Mouse (Mus musculus) heart, embryonic 11.5 days (tissue): ENCODE measurements around the gene Armcx4. TPM values are rescaled to one million over a fixed set of nuclear protein-coding genes. Genes with fewer than 3 reads are reported as not detected.

ENCODE experiments used
- ATAC-seq: fragments of 200-750 bp; cut with Nextera tagmentation; replicated peaks from 2 replicates; pipeline ENCODE4 v1.8.0; 2017; ENCODE audit warnings: moderate library complexity; ENCODE audit not compliant: insufficient number of reproducible peaks, low FRiP score, low TSS enrichment
- H3K27ac ChIP-seq: fragments of 300-500 bp; sonication (generic); 2 replicates; pipeline ENCODE4 v1.5.1; 2014; ENCODE audit warnings: mild to moderate bottlenecking, low read depth, low read length
- H3K27me3 ChIP-seq: fragments of 300-500 bp; sonication (generic); 2 replicates; pipeline ENCODE4 v1.6.1; 2014; ENCODE audit warnings: mild to moderate bottlenecking, low read length, mixed read lengths; ENCODE audit not compliant: control insufficient read depth, insufficient read depth
- H3K36me3 ChIP-seq: fragments of 300-500 bp; sonication (generic); 2 replicates; pipeline ENCODE4 v1.6.1; 2014; ENCODE audit warnings: mild to moderate bottlenecking, low read length, moderate library complexity, mixed read lengths; ENCODE audit not compliant: control insufficient read depth, insufficient read depth
- H3K4me1 ChIP-seq: fragments of 300-500 bp; sonication (generic); 2 replicates; pipeline ENCODE4 v1.6.1; 2014; ENCODE audit warnings: low read length; ENCODE audit not compliant: control insufficient read depth, insufficient read depth
- H3K4me2 ChIP-seq: fragments of 300-500 bp; sonication (generic); 2 replicates; pipeline ENCODE4 v1.6.1; 2014; ENCODE audit warnings: mild to moderate bottlenecking, moderate library complexity
- H3K4me3 ChIP-seq: fragments of 300-500 bp; sonication (generic); 2 replicates; pipeline ENCODE4 v1.5.1; 2014; ENCODE audit warnings: low read depth, low read length
- H3K9ac ChIP-seq: fragments of 300-500 bp; sonication (generic); 2 replicates; pipeline ENCODE4 v1.6.1; 2014; ENCODE audit warnings: mild to moderate bottlenecking, low read depth, low read length, moderate library complexity
- H3K9me3 ChIP-seq: fragments of 300-500 bp; sonication (generic); replicated peaks from 2 replicates; pipeline ENCODE4 v1.6.1; 2016; ENCODE audit warnings: low read length; ENCODE audit not compliant: control insufficient read depth
- WGBS: fragments of 180-500 bp; shearing (Covaris S2); extraction: QIAGEN DNeasy Blood & Tissue Kit; methylation state at CpG from one replicate; pipeline ENCODE4 v1.1.7; 2014; ENCODE audit not compliant: insufficient replicate concordance; 5-methylcytosine and 5-hydroxymethylcytosine counted together
- polyA plus RNA-seq: library from polyadenylated mRNA; unstranded; fragments of >200 nt; fragmentation: Nextera tagmentation; extraction: Ambion mirVana; gene quantifications from 2 replicates; pipeline ENCODE4 v1.2.1, GENCODE M21; 2014

Armcx4 gene
- polyA plus RNA-seq, result 4.6 and 5.1 TPM in 2 replicates

GRCm38 (mm10) chrX:134686267-134686666 is at the start of gene Armcx4:
Gene Armcx4, plus strand, starts transcription at chrX:134686519.
- peak within 1 kb of the TSS; percentile 78 for H3K9ac ChIP-seq
- WGBS, result 17% methylated on average over 14 of the region's 33 CpGs
- no peaks in the 10 kb centered on the region for H3K4me1 ChIP-seq
- no peaks in the 10 kb centered on the region for H3K9me3 ChIP-seq
- peak within 1 kb of the TSS; percentile 92 for H3K27ac ChIP-seq
- H3K4me3 ChIP-seq, result peak within 1 kb of the TSS; percentile 58
- H3K36me3 ChIP-seq, result peaks cover under 1% of the 10 kb centered on the region; the same call in 1 of the 2 replicates
- no peaks in the 10 kb centered on the region for H3K27me3 ChIP-seq
- peak; percentile 85 for ATAC-seq
- H3K4me2 ChIP-seq, result peak within 1 kb of the TSS; percentile 61

GRCm38 (mm10) chrX:134641000-134641760 is 45.1 kb upstream of the Armcx4 start:
- Histone ChIP-seq H3K4me3 (no peak overlapping the region), H3K27me3 (no peaks in the 10 kb centered on the region), H3K9me3 (no peaks in the 10 kb centered on the region), H3K4me2 (no peak overlapping the region), H3K9ac (no peak overlapping the region), H3K36me3 (no peaks in the 10 kb centered on the region), H3K27ac (no peak overlapping the region), H3K4me1 (no peaks in the 10 kb centered on the region)
- WGBS, result 49% methylated on average over 10 of the region's 10 CpGs
- ATAC-seq, result no peak

GRCm38 (mm10) chrX:134646338-134646737 is 40.0 kb upstream of the Armcx4 start:
- no peaks in the 10 kb centered on the region for H3K9me3 ChIP-seq
- ATAC-seq, result no peak
- no peak overlapping the region for H3K9ac ChIP-seq
- H3K4me3 ChIP-seq, result no peak overlapping the region
- H3K36me3 ChIP-seq, result no peaks in the 10 kb centered on the region
- no peak overlapping the region for H3K27ac ChIP-seq
- 89% methylated on average over 1 of the region's 1 CpGs for WGBS
- no peaks in the 10 kb centered on the region for H3K27me3 ChIP-seq
- H3K4me1 ChIP-seq, result no peaks in the 10 kb centered on the region
- no peak overlapping the region for H3K4me2 ChIP-seq

- no peak overlapping the region for H3K27ac ChIP-seq
- H3K4me3 ChIP-seq, result no peak overlapping the region
- H3K4me1 ChIP-seq, result no peaks in the 10 kb centered on the region
- H3K27me3 ChIP-seq, result no peaks in the 10 kb centered on the region
- WGBS, result 67% methylated on average over 8 of the region's 8 CpGs
- no peak overlapping the region for H3K4me2 ChIP-seq
- ATAC-seq, result no peak
- no peaks in the 10 kb centered on the region for H3K9me3 ChIP-seq
- H3K9ac ChIP-seq, result no peak overlapping the region
- no peaks in the 10 kb centered on the region for H3K36me3 ChIP-seq
Measured at GRCm38 (mm10) chrX:134647421-134647820, 38.9 kb upstream of the Armcx4 start.

DNA sequence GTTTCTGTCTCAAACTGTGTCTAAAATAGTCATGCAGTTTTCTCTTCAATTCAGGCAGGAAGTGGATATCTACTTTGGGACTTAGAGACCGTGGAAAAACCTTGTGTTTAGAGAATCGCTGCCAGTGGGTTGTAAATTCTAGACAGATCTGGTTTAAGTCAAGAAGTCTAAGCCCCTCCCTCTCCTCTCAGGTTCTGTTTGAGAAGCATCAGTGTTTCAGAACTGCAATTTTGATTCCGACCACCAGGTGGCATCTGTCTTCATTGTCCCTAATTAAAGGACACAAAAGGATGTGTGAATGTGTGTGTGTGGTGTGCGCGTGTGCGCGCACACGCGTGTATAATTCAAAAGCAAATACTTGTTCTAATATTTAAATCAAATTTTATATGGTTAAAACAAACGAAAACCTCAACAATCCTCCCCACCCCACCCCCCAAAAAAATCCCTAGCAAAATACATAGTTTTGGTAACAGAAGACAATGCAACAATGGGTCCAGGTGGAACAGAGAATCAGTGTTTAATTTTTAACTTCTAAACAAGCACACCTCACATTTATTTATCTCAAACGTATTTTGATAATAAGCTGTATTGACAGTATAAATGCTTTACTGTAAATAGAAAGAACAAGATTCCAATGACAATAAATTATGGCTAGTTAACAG is 38.2 kb upstream of the Armcx4 start:
- 27% methylated on average over 11 of the region's 11 CpGs for WGBS
- Histone ChIP-seq H3K27me3 (no peaks in the 10 kb centered on the region), H3K9ac (no peak overlapping the region), H3K36me3 (no peaks in the 10 kb centered on the region), H3K4me2 (no peak overlapping the region), H3K9me3 (no peaks in the 10 kb centered on the region), H3K27ac (no peak overlapping the region), H3K4me3 (no peak overlapping the region), H3K4me1 (no peaks in the 10 kb centered on the region)
- ATAC-seq, result no peak

DNA sequence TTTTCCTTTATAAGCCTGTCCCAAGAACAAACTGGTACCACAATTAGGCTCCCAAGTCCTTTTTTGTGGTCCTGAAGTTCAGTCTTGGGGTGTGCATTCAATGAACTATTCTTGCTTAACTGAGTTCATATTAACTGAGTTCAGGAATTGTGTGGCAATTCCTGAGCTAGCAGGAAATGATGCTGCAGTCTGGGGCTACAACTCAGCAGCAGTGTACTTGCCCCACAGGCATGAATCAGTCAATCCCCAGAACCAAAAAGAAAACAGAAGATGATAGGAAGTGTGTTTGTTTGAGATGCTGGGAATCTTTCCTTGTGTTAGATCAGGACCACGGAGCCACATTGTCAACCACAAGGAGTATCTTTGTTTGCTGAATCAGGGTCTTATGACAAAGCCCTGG is 34.3 kb upstream of the Armcx4 start:
- Histone ChIP-seq H3K27me3 (no peaks in the 10 kb centered on the region), H3K9me3 (no peaks in the 10 kb centered on the region), H3K4me3 (no peak overlapping the region), H3K27ac (no peak overlapping the region), H3K36me3 (no peaks in the 10 kb centered on the region), H3K9ac (no peak overlapping the region), H3K4me1 (no peaks in the 10 kb centered on the region), H3K4me2 (no peak overlapping the region)
- ATAC-seq, result no peak
- 48% methylated on average over 1 of the region's 1 CpGs for WGBS

DNA sequence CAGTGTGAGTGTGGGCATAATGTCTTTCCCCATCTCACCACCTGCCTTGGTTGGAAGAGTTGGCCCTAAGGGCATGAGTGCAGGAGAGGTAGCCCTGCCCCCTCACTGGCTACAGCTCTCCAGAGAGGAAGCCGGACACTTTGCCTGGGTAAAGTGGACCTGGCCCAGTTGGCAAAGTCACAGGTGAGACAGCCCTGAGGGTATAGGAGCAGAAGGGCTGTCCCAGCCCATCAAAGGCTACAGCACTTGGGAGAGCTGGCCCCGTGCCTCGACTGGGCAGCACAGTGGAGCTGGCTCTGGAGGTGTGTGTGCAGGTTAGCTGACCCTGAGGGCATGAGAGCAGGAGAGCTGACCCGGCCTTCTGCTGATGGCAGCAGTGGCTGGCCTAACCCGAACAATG is 24.7 kb upstream of the Armcx4 start:
- WGBS, result 88% methylated on average over 5 of the region's 5 CpGs
- 0 out of 2 replicates have a peak, but pooled peaks cover 2% of the 10 kb centered on the region for H3K27me3 ChIP-seq
- H3K36me3 ChIP-seq, result no peaks in the 10 kb centered on the region
- no peak overlapping the region for H3K27ac ChIP-seq
- H3K4me3 ChIP-seq, result no peak overlapping the region
- no peaks in the 10 kb centered on the region for H3K4me1 ChIP-seq
- no peak overlapping the region for H3K9ac ChIP-seq
- ATAC-seq, result no peak
- H3K9me3 ChIP-seq, result no peaks in the 10 kb centered on the region
- H3K4me2 ChIP-seq, result no peak overlapping the region

DNA sequence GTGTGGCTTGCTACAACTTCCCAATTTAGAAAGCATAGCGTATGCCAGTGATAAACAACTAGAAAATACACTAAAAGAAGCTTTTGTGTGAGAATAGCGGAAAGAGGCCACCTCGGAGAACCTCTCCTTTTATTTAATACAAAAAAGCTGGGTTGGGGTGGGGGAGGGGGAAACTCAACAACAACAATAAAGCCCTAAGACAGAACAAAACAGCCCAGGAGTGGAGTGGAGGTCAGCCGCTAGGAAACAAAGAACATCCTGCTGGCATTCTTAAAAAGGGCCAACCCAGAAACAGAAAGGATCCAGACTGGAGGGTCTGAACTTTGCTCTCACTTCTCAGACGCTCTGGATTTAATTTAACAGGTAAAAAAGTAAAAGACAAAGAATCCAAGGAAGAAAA is 11.3 kb upstream of the Armcx4 start:
- WGBS, result 56% methylated on average over 5 of the region's 5 CpGs
- ATAC-seq, result no peak
- H3K4me1 ChIP-seq, result no peaks in the 10 kb centered on the region
- H3K9me3 ChIP-seq, result no peaks in the 10 kb centered on the region
- H3K9ac ChIP-seq, result no peak overlapping the region
- H3K4me2 ChIP-seq, result no peak overlapping the region
- no peaks in the 10 kb centered on the region for H3K27me3 ChIP-seq
- H3K36me3 ChIP-seq, result no peaks in the 10 kb centered on the region
- no peak overlapping the region for H3K27ac ChIP-seq
- no peak overlapping the region for H3K4me3 ChIP-seq
